Mouse (Mus musculus): ENCODE results near the gene Osm.

DNA sequence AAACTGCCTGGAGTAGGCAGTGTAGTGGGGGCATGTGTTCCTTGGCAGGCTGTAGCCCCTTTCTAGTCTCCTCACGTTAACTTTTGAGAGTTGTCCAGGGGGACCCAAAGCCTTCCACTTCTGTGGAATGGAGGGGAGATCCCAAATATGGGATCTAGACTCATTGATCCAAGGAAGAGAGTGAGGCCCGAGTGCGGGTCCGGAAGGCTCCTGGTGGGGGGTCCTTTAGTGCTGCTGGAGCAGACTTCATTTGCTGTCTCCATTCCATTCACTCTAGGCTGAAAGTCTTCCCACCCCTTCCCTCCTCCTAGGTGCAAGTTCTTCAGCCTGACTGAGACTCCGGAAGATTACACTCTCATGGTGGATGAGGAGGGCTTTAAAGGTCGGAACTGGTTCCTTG is 17.6 kb upstream of the Osm start:
- TF ChIP-seq CTCF (IDR thresholded peaks at IDR 0.05; ENCODE audit: low read depth) (no peak), EP300 (IDR thresholded peaks at IDR 0.05; ENCODE audit: low read depth) (no peak)
